Mouse (Mus musculus): ENCODE results near the gene Olfr5.
"Not testable (repeated sequence)": the region's sequence is repeated elsewhere in the genome, so short reads cannot be mapped to it uniquely, and the experiment has no call there.

Olfr5 gene

GRCm38 (mm10) chr7:6486841-6487240 is at the start of gene Olfr5:
TSS of gene Olfr5 (minus strand) at chr7:6486941.
- DNase-seq, result no peak

GRCm38 (mm10) chr7:6526141-6526540 is 39.4 kb upstream of the Olfr5 start:
- DNase-seq, result no peak

GRCm38 (mm10) chr7:6525001-6525400 is 38.3 kb upstream of the Olfr5 start:
- no peak for DNase-seq

- no peak for DNase-seq
These were observed 36.1 kb upstream of the Olfr5 start, which contains the start of gene Olfr1349 for GRCm38 (mm10) chr7:6522850-6523249. TSS of gene Olfr1349 (minus strand) at chr7:6522950.

GRCm38 (mm10) chr7:6521666-6522065 is 34.9 kb upstream of the Olfr5 start:
- DNase-seq, result no peak

GRCm38 (mm10) chr7:6508648-6509047 is 21.9 kb upstream of the Olfr5 start, which contains the start of gene Olfr1348:
TSS of gene Olfr1348 (minus strand) at chr7:6508748.
- DNase-seq, result no peak

GRCm38 (mm10) chr7:6499655-6500054 is 12.9 kb upstream of the Olfr5 start, which contains the start of gene Olfr1347:
TSS of gene Olfr1347 (minus strand) at chr7:6499755.
- DNase-seq, result no peak

- not testable (repeated sequence) for DNase-seq
These were observed 9.1 kb downstream of the Olfr5 start for GRCm38 (mm10) chr7:6477633-6478032.

- no peak for DNase-seq
These were observed 19.8 kb downstream of the Olfr5 start, which contains the start of gene Olfr1346 for GRCm38 (mm10) chr7:6466951-6467350. TSS of gene Olfr1346 (plus strand) at chr7:6467101.

- no peak for DNase-seq
These were observed 30.3 kb downstream of the Olfr5 start for GRCm38 (mm10) chr7:6456399-6456798.

GRCm38 (mm10) chr7:6455868-6456267 is 30.9 kb downstream of the Olfr5 start, which contains the start of gene Olfr1336:
TSS of gene Olfr1336 (plus strand) at chr7:6456168.
- DNase-seq, result no peak

GRCm38 (mm10) chr7:6447771-6448170 is 39.0 kb downstream of the Olfr5 start:
- no peak for DNase-seq

- no peak for DNase-seq
These were observed 45.6 kb downstream of the Olfr5 start for GRCm38 (mm10) chr7:6441173-6441572.

GRCm38 (mm10) chr7:6438388-6438787 is 48.4 kb downstream of the Olfr5 start, which contains the start of gene Olfr1344:
TSS of gene Olfr1344 (plus strand) at chr7:6438688.
- no peak for DNase-seq

GRCm38 (mm10) chr7:6430342-6430741 is 56.4 kb downstream of the Olfr5 start:
- DNase-seq, result no peak

GRCm38 (mm10) chr7:6429381-6429780 is 57.4 kb downstream of the Olfr5 start:
- DNase-seq, result no peak

Data from right cerebral cortex, postnatal 25 days (tissue).